Mouse (Mus musculus): ENCODE results near the gene Tmed2.

- TF ChIP-seq CTCF (IDR thresholded peaks at IDR 0.05; ENCODE audit: low read depth, low read length): no peak
- TF ChIP-seq POLR2A (IDR thresholded peaks at IDR 0.05; ENCODE audit: insufficient read depth, low read length): no peak
- no peak for TF ChIP-seq EP300 (IDR thresholded peaks at IDR 0.05; ENCODE audit: insufficient read depth, low read depth, low read length)
Observed at GRCm38 (mm10) chr5:124582515-124582914, 42.0 kb downstream of the Tmed2 start.

Measured in ES-Bruce4 (cell line).